Mouse (Mus musculus): ENCODE measurements around the gene Kctd21.

The Kctd21 gene

GRCm38 (mm10) chr7:97315656-97316055 is 16.5 kb upstream of the Kctd21 start:
- no peak for DNase-seq (ENCODE audit: inconsistent age in 2 of 2, low spot score in 1 of 2)

- DNase-seq (ENCODE audit: inconsistent age in 2 of 2, low spot score in 1 of 2) = peak; percentile 73 to 89
These were observed 14.4 kb upstream of the Kctd21 start for GRCm38 (mm10) chr7:97317706-97318105.

- DNase-seq (ENCODE audit: inconsistent age in 2 of 2, low spot score in 1 of 2) = peak; percentile 49 to 68
These were observed 7.8 kb upstream of the Kctd21 start for GRCm38 (mm10) chr7:97324342-97324741.

- DNase-seq (ENCODE audit: inconsistent age in 2 of 2, low spot score in 1 of 2) = no peak
These were observed 6.8 kb upstream of the Kctd21 start for GRCm38 (mm10) chr7:97325156-97325985.

GRCm38 (mm10) chr7:97327376-97327775 is 4.8 kb upstream of the Kctd21 start:
- DNase-seq (ENCODE audit: inconsistent age in 2 of 2, low spot score in 1 of 2) = no peak

GRCm38 (mm10) chr7:97328891-97329588 is 3.1 kb upstream of the Kctd21 start:
- no peak for DNase-seq (ENCODE audit: inconsistent age in 2 of 2, low spot score in 1 of 2)

GRCm38 (mm10) chr7:97329676-97330075 is 2.5 kb upstream of the Kctd21 start:
- no peak for DNase-seq (ENCODE audit: inconsistent age in 2 of 2, low spot score in 1 of 2)

GRCm38 (mm10) chr7:97330931-97331645 is 1.0 kb upstream of the Kctd21 start:
- peak; percentile 57 to 76 for DNase-seq (ENCODE audit: inconsistent age in 2 of 2, low spot score in 1 of 2)

- DNase-seq (ENCODE audit: inconsistent age in 2 of 2, low spot score in 1 of 2) = no peak
These were observed 527 bp downstream of the Kctd21 start for GRCm38 (mm10) chr7:97332667-97333041.

- DNase-seq (ENCODE audit: inconsistent age in 2 of 2, low spot score in 1 of 2) = peak in 1 of 2 experiments; percentile 40
These were observed 1.2 kb downstream of the Kctd21 start for GRCm38 (mm10) chr7:97333113-97333898.

GRCm38 (mm10) chr7:97334406-97334805 is 2.3 kb downstream of the Kctd21 start:
- no peak for DNase-seq (ENCODE audit: inconsistent age in 2 of 2, low spot score in 1 of 2)

- no peak for DNase-seq (ENCODE audit: inconsistent age in 2 of 2, low spot score in 1 of 2)
These were observed 4.6 kb downstream of the Kctd21 start for GRCm38 (mm10) chr7:97336678-97337077.

- DNase-seq (ENCODE audit: inconsistent age in 2 of 2, low spot score in 1 of 2) = no peak
These were observed 6.5 kb downstream of the Kctd21 start for GRCm38 (mm10) chr7:97338593-97338992.

GRCm38 (mm10) chr7:97339623-97340022 is 7.5 kb downstream of the Kctd21 start:
- no peak for DNase-seq (ENCODE audit: inconsistent age in 2 of 2, low spot score in 1 of 2)

- no peak for DNase-seq (ENCODE audit: inconsistent age in 2 of 2, low spot score in 1 of 2)
These were observed 9.1 kb downstream of the Kctd21 start for GRCm38 (mm10) chr7:97340907-97341849.

- DNase-seq (ENCODE audit: inconsistent age in 2 of 2, low spot score in 1 of 2) = no peak
These were observed 10.8 kb downstream of the Kctd21 start for GRCm38 (mm10) chr7:97342961-97343360.

- DNase-seq (ENCODE audit: inconsistent age in 2 of 2, low spot score in 1 of 2) = peak in 1 of 2 experiments; percentile 3
These were observed 12.5 kb downstream of the Kctd21 start for GRCm38 (mm10) chr7:97344655-97345054.

- peak in 1 of 2 experiments; percentile 4 for DNase-seq (ENCODE audit: inconsistent age in 2 of 2, low spot score in 1 of 2)
These were observed 13.2 kb downstream of the Kctd21 start for GRCm38 (mm10) chr7:97345229-97345871.

- no peak for DNase-seq (ENCODE audit: inconsistent age in 2 of 2, low spot score in 1 of 2)
These were observed 14.1 kb downstream of the Kctd21 start for GRCm38 (mm10) chr7:97346111-97346821.
